Mouse (Mus musculus): Measurements from ENCODE around the gene Glyctk. TPM values are rescaled to one million over a fixed set of nuclear protein-coding genes. Genes with fewer than 3 reads are reported as not detected.
A peak's percentile ranks its signal among the peaks of the same experiment; 100 is the strongest.

Glyctk gene
- polyA plus RNA-seq (2015; fragmentation: Nextera tagmentation; extraction: Ambion mirVana), result 1.2 TPM in 2 replicates

DNA sequence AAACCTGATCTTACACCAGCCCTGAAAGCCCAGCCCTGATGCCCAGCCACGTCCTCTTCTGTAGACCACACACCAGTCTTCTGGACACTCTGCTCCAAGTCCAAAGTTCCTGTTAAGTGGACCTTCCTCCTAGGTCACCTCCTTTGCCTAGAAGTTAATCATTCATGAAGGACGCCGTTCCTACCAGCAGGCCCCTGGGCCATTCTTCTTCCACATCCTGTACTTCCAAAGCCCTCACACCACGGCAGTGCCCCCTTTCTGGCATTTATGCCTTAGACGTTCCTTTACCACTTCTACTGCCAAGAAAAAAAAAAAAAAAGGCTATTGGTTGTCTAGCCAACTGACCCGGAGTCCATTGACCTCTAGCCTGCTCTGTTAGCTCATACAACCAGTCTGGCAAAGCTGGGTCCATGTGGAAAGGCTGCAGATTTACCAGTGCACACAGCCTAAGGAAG, at the start of gene Glyctk:
TSS of gene Glyctk (minus strand) at position 102 of the 455 bp plus-strand sequence.
- no peak within 1 kb of the TSS for H3K4me2 ChIP-seq (ENCODE audit: low read depth, low read length)
- H3K27me3 ChIP-seq (ENCODE audit: control insufficient read depth, insufficient read depth, low read length), result no peaks in the 10 kb centered on the region
- peaks cover 5% of the 10 kb centered on the region; the same call in 1 of the 2 replicates for H3K4me1 ChIP-seq (ENCODE audit: control insufficient read depth, insufficient read depth, low read length)
- no peaks in the 10 kb centered on the region for H3K36me3 ChIP-seq (ENCODE audit: control insufficient read depth, insufficient read depth)
- no peak within 1 kb of the TSS for H3K27ac ChIP-seq (ENCODE audit: low read length)
- H3K9ac ChIP-seq (ENCODE audit: low read length), result no peak within 1 kb of the TSS
- H3K9me3 ChIP-seq (replicated peaks; ENCODE audit: control insufficient read depth, low read length), result no peaks in the 10 kb centered on the region
- no peak for ATAC-seq (replicated peaks; ENCODE audit: extremely low read depth, insufficient read depth, low FRiP score)
- WGBS, result 82% methylated on average over 6 of the region's 6 CpGs
- H3K4me3 ChIP-seq (ENCODE audit: low read length), result no peak within 1 kb of the TSS

DNA sequence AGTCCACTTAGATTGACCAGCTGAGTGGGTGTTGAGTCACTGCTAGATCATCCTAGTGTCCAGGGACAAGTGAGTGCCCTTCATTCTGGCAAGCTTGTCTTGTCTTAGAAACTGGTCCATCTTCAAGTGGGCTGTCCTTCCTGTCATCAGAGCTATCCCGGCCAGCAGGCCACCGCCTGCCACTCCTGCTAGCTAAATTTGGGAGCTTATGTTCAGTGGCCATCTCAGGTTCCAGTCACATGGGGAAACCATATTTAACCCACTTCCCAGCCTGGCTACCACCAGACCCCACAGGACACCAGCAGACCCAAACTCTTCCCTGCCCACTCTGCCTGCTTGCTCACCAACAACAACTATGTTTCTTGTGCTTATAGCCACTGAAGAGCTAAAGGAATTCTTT, 48.6 kb upstream of the Glyctk start:
- Histone ChIP-seq H3K4me2 (ENCODE audit: low read depth, low read length) (peak overlapping the region; percentile 48), H3K9ac (ENCODE audit: low read length) (peak overlapping the region; percentile 52), H3K4me1 (ENCODE audit: control insufficient read depth, insufficient read depth, low read length) (peaks cover 37% of the 10 kb centered on the region), H3K27me3 (ENCODE audit: control insufficient read depth, insufficient read depth, low read length) (no peaks in the 10 kb centered on the region), H3K36me3 (ENCODE audit: control insufficient read depth, insufficient read depth) (no peaks in the 10 kb centered on the region), H3K9me3 (replicated peaks; ENCODE audit: control insufficient read depth, low read length) (no peaks in the 10 kb centered on the region), H3K27ac (ENCODE audit: low read length) (peak overlapping the region; percentile 51), H3K4me3 (ENCODE audit: low read length) (peak overlapping the region; percentile 20; the same call in 1 of the 2 replicates)
- WGBS, result 25% methylated on average over 2 of the region's 2 CpGs
- ATAC-seq (replicated peaks; ENCODE audit: extremely low read depth, insufficient read depth, low FRiP score), result no peak

DNA sequence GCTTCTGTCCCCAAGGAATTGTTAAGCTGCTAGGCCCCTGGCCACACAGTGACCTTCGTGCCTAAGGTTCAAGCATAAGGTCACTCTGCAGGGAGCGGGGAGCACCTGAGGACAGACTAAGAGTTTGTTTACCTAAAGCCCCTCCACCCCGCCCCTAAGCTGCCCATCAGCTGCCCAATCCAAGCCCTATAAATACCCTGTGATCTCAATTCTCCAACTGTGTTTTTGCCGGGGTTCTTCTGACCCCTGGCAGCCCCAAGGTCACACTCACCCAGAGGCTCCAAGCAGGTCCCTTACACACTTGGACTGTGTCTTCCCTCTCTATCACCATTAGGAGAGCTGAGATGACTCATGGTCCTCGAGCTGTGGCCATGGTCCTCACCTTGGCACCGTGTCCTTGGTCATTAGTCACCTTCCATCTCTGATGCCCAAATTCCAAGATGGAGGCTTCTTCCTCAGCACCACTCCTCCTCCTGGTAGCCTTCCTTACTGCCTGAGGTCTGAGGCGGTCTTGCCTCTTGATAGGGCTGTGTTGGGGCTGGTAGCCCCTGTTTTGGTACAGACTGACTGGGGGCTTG, 47.9 kb upstream of the Glyctk start:
- H3K9me3 ChIP-seq (replicated peaks; ENCODE audit: control insufficient read depth, low read length), result no peaks in the 10 kb centered on the region
- H3K4me2 ChIP-seq (ENCODE audit: low read depth, low read length), result no peak overlapping the region
- no peak overlapping the region for H3K9ac ChIP-seq (ENCODE audit: low read length)
- no peak for ATAC-seq (replicated peaks; ENCODE audit: extremely low read depth, insufficient read depth, low FRiP score)
- H3K4me1 ChIP-seq (ENCODE audit: control insufficient read depth, insufficient read depth, low read length), result peaks cover 34% of the 10 kb centered on the region
- no peaks in the 10 kb centered on the region for H3K36me3 ChIP-seq (ENCODE audit: control insufficient read depth, insufficient read depth)
- H3K27ac ChIP-seq (ENCODE audit: low read length), result peak overlapping the region; percentile 51
- no peaks in the 10 kb centered on the region for H3K27me3 ChIP-seq (ENCODE audit: control insufficient read depth, insufficient read depth, low read length)
- no peak overlapping the region for H3K4me3 ChIP-seq (ENCODE audit: low read length)
- 66% methylated on average over 7 of the region's 7 CpGs for WGBS

DNA sequence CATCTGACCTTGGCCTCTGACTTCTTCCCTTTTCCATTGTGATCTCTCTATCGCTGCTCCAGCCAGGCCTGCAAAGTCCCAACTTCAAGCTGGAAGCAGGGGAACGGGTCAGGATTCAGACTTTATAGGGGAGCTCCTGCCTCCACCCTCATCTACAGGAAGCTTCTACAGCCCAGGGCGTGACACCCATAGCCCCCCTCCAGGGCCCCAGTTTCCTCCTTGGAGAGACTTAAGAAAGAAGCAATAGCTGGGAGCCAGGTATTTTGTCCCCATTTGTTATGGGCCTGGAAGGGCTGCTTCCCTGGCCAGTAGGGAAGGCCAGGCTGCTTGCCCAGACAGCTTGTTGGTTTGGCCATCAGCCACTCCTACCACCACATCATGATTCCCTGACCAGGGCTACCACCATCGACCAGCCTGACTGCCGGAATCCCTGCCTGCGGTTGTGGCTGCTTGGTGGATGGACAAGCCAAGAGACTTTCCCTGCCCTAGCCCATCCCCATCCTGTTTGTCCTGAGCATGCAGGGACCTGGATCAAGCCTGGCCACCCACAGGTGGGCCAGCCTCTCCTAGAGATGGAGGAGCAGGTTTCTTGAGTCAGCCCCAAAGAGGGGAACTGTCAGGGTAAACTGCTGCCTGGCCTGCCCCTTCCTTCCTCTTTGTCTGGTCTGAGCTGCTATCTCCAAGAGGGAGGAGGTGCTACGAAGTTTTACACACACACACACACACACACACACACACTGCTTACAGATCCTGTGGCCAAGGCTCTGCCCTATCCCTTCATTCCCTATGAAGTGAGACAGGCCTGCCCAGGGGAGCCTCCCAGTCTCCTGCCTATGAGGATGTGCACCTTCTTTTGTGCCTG, 46.3 kb upstream of the Glyctk start:
- peak overlapping the region; percentile 65 for H3K4me2 ChIP-seq (ENCODE audit: low read depth, low read length)
- no peaks in the 10 kb centered on the region for H3K36me3 ChIP-seq (ENCODE audit: control insufficient read depth, insufficient read depth)
- no peaks in the 10 kb centered on the region for H3K9me3 ChIP-seq (replicated peaks; ENCODE audit: control insufficient read depth, low read length)
- no peaks in the 10 kb centered on the region for H3K27me3 ChIP-seq (ENCODE audit: control insufficient read depth, insufficient read depth, low read length)
- peak overlapping the region; percentile 84 for H3K27ac ChIP-seq (ENCODE audit: low read length)
- H3K9ac ChIP-seq (ENCODE audit: low read length), result peak overlapping the region; percentile 49
- peak overlapping the region; percentile 84 for H3K4me3 ChIP-seq (ENCODE audit: low read length)
- peaks cover 40% of the 10 kb centered on the region for H3K4me1 ChIP-seq (ENCODE audit: control insufficient read depth, insufficient read depth, low read length)
- ATAC-seq (replicated peaks; ENCODE audit: extremely low read depth, insufficient read depth, low FRiP score), result no peak
- 65% methylated on average over 7 of the region's 7 CpGs for WGBS

DNA sequence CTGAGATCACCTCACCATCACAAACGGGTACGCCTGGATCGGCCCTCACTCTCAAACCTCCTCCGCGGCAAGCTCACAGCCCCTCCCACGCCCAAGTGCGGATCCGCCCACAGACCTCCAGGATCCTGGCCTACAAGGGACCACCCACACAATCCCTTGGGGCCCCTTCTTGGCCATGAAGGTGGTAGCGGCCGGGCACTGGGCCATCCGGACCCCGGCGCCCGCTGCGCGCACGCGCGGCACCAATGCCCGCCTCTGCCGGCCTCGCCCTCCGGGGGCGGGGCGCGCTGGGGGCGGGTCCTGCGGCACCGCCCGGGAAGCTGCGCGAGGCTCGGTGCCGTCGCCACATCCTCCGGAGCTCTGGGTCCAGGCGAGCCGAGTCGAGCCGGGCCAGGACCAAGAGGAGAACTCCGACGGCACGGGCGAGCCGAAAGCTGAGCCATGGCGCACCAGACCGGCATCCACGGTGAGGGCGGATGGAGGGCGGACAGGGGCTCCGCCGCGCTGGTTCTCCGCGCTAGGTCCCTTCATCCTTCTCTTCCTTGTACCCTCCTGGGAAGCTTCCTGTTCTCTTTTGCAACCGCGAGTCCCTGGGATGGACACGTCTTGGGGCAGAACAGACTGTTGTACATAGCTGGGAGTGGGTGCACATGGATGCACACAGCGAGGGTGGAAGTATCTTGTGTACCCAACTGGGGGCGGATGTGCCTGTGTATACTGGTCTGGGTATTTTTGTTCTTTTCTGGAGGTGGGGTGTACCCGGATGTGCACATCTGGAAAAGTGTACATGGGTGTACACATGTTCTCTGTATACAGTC, 45.1 kb upstream of the Glyctk start, which contains the start of gene Twf2:
TSS of gene Twf2 (plus strand) at position 290 of the 818 bp plus-strand sequence.
- Histone ChIP-seq H3K4me3 (ENCODE audit: low read length) (peak within 1 kb of the TSS; percentile 84), H3K27me3 (ENCODE audit: control insufficient read depth, insufficient read depth, low read length) (no peaks in the 10 kb centered on the region), H3K9me3 (replicated peaks; ENCODE audit: control insufficient read depth, low read length) (no peaks in the 10 kb centered on the region), H3K9ac (ENCODE audit: low read length) (peak within 1 kb of the TSS; percentile 82), H3K27ac (ENCODE audit: low read length) (peak within 1 kb of the TSS; percentile 84), H3K4me2 (ENCODE audit: low read depth, low read length) (peak within 1 kb of the TSS; percentile 65), H3K36me3 (ENCODE audit: control insufficient read depth, insufficient read depth) (no peaks in the 10 kb centered on the region), H3K4me1 (ENCODE audit: control insufficient read depth, insufficient read depth, low read length) (peaks cover 40% of the 10 kb centered on the region)
- ATAC-seq (replicated peaks; ENCODE audit: extremely low read depth, insufficient read depth, low FRiP score), result peak; percentile 88
- 1% methylated on average over 59 of the region's 61 CpGs for WGBS

DNA sequence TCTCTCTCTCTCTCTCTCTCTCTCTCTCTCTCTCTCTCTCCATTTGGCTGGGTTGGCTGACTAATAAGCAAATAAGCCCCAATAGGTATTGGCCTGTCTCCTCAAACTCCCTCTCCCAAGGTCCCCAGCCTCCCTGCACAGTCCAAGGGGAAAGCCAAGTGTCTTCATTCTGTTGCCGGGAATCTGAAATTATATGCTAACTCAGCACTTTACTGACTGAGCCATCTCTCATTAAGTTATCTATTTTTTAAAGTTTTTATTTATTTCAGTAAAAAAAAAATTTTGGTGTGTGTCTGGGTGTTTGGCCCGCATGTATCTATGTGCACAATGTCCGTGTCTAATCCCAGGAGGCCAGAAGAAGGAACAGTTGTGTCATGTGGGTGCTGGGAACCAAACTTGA, 44.0 kb upstream of the Glyctk start:
- WGBS, result 78% methylated on average over 3 of the region's 3 CpGs
- Histone ChIP-seq H3K36me3 (ENCODE audit: control insufficient read depth, insufficient read depth) (no peaks in the 10 kb centered on the region), H3K9ac (ENCODE audit: low read length) (no peak overlapping the region), H3K9me3 (replicated peaks; ENCODE audit: control insufficient read depth, low read length) (no peaks in the 10 kb centered on the region), H3K4me1 (ENCODE audit: control insufficient read depth, insufficient read depth, low read length) (peaks cover 39% of the 10 kb centered on the region), H3K4me3 (ENCODE audit: low read length) (no peak overlapping the region), H3K27ac (ENCODE audit: low read length) (no peak overlapping the region), H3K27me3 (ENCODE audit: control insufficient read depth, insufficient read depth, low read length) (no peaks in the 10 kb centered on the region), H3K4me2 (ENCODE audit: low read depth, low read length) (no peak overlapping the region; the same call in 1 of the 2 replicates)
- ATAC-seq (replicated peaks; ENCODE audit: extremely low read depth, insufficient read depth, low FRiP score), result no peak

DNA sequence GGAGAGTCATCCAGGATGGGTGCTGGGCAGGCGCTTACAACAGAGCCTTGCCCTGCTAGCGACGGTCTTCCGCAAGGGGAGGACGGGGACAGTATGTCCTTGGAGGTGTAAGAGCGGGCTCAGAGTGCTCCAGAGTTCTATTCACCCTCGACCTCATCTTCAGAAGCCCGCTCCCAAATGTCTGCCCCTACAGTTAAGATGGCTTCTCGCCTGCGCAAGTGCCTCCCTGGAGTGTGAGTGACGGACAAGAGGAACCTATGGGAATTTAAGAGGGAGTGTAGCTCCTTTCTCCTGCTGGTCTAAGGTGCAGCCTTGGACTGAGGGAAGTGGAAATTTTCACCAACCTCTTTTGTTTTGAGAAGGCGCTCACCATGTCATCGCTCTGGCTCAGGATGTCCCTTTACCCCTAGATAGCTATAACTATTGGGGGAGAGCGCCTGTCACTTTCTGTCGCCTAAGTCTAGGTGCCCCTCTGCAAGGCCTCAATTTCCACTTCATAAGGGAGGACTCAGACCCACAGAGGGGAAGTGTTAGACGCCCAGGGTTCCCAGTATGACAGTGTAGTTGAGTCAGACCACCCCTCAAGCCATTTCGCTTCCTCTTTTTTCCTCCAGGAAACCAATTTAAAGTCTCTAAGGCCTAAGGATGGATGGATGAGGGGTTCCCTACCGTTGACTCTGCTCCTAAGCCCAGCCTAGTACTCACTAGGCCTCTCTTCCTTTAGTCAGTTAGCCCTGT, 41.8 kb upstream of the Glyctk start, which contains the start of gene Ppm1m:
TSS of gene Ppm1m (minus strand) at position 212 of the 738 bp plus-strand sequence.
- ATAC-seq (replicated peaks; ENCODE audit: extremely low read depth, insufficient read depth, low FRiP score), result peak; percentile 0; the same call in 1 of the 2 replicates
- Histone ChIP-seq H3K27ac (ENCODE audit: low read length) (peak within 1 kb of the TSS; percentile 22; the same call in 1 of the 2 replicates), H3K4me2 (ENCODE audit: low read depth, low read length) (peak within 1 kb of the TSS; percentile 67), H3K4me1 (ENCODE audit: control insufficient read depth, insufficient read depth, low read length) (peaks cover 25% of the 10 kb centered on the region), H3K27me3 (ENCODE audit: control insufficient read depth, insufficient read depth, low read length) (no peaks in the 10 kb centered on the region), H3K36me3 (ENCODE audit: control insufficient read depth, insufficient read depth) (peaks cover 9% of the 10 kb centered on the region; the same call in 1 of the 2 replicates), H3K4me3 (ENCODE audit: low read length) (peak within 1 kb of the TSS; percentile 55), H3K9me3 (replicated peaks; ENCODE audit: control insufficient read depth, low read length) (no peaks in the 10 kb centered on the region), H3K9ac (ENCODE audit: low read length) (peak within 1 kb of the TSS; percentile 69)
- WGBS, result 49% methylated on average over 18 of the region's 18 CpGs

DNA sequence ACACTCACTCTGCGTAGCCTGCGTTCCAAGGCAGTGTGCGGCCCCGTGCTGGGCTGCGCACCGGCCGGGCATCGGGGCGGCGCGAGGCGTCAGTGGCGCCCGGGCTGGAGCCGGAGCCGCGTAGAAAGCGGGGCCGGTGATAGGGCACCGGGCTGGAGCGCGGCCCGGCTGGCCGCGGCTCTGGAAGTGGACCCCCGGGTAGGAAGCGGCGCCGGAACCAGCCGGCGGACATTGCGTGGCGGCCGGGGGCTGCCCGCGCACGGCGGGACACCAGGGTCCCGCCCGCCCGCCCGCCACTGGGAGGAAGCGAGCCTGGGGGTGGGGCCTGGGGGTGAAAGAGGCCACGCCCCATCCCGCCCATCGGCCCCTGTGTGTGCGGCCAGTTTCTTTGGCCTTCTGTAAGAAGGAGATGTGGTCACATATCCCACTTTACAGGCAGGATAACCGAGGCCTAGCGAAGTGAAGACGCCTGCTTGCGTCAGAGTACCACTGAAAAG, 41.1 kb upstream of the Glyctk start:
- ATAC-seq (replicated peaks; ENCODE audit: extremely low read depth, insufficient read depth, low FRiP score), result peak; percentile 50
- H3K4me2 ChIP-seq (ENCODE audit: low read depth, low read length), result peak overlapping the region; percentile 67
- H3K27ac ChIP-seq (ENCODE audit: low read length), result peak overlapping the region; percentile 22; the same call in 1 of the 2 replicates
- H3K9me3 ChIP-seq (replicated peaks; ENCODE audit: control insufficient read depth, low read length), result no peaks in the 10 kb centered on the region
- peaks cover 18% of the 10 kb centered on the region for H3K4me1 ChIP-seq (ENCODE audit: control insufficient read depth, insufficient read depth, low read length)
- H3K27me3 ChIP-seq (ENCODE audit: control insufficient read depth, insufficient read depth, low read length), result no peaks in the 10 kb centered on the region
- under 1% methylated on average over 44 of the region's 51 CpGs for WGBS
- H3K4me3 ChIP-seq (ENCODE audit: low read length), result peak overlapping the region; percentile 55
- peaks cover 9% of the 10 kb centered on the region; the same call in 1 of the 2 replicates for H3K36me3 ChIP-seq (ENCODE audit: control insufficient read depth, insufficient read depth)
- peak overlapping the region; percentile 69 for H3K9ac ChIP-seq (ENCODE audit: low read length)

Data from heart, embryonic 16.5 days (tissue).